Mouse (Mus musculus) heart, postnatal 0 days (tissue): ENCODE data around the gene Gm10273. TPM values are rescaled to one million over a fixed set of nuclear protein-coding genes. Genes with fewer than 3 reads are reported as not detected.

Source experiments
- ATAC-seq: fragments of 200-750 bp; cut with Nextera tagmentation; 2 replicates; pipeline ENCODE4 v1.8.0; 2017; ENCODE audit warnings: low read depth, moderate number of reproducible peaks, moderate library complexity; ENCODE audit not compliant: insufficient read depth
- DNase-seq: peaks from one replicate; pipeline ENCODE4 v3.0.0-alpha.2; 2016; ENCODE audit warnings: low spot score
- H3K27ac ChIP-seq: fragments of 300-500 bp; sonication (generic); 2 replicates; pipeline ENCODE4 v1.5.1; 2014; ENCODE audit warnings: low read depth, mild to moderate bottlenecking
- H3K27me3 ChIP-seq: fragments of 300-500 bp; sonication (generic); 2 replicates; pipeline ENCODE4 v1.6.1; 2014; ENCODE audit warnings: low read length, mixed read lengths; ENCODE audit not compliant: control insufficient read depth, insufficient read depth
- H3K36me3 ChIP-seq: fragments of 300-500 bp; sonication (generic); replicated peaks from 2 replicates; pipeline ENCODE4 v1.6.1; 2014; ENCODE audit warnings: low read length, mixed read lengths; ENCODE audit not compliant: control insufficient read depth, insufficient read depth
- H3K4me1 ChIP-seq: fragments of 300-500 bp; sonication (generic); 2 replicates; pipeline ENCODE4 v1.6.1; 2014; ENCODE audit warnings: antibody characterized with exemption; ENCODE audit not compliant: control insufficient read depth, insufficient read depth
- H3K4me2 ChIP-seq: fragments of 300-500 bp; sonication (generic); 2 replicates; pipeline ENCODE4 v1.6.1; 2014; ENCODE audit warnings: low read depth, mild to moderate bottlenecking, low read length, moderate library complexity
- H3K4me3 ChIP-seq: fragments of 300-500 bp; sonication (generic); 2 replicates; pipeline ENCODE4 v1.5.1; 2014; ENCODE audit warnings: low read depth, low read length
- H3K9ac ChIP-seq: fragments of 300-500 bp; sonication (generic); replicated peaks from 2 replicates; pipeline ENCODE4 v1.6.1; 2014; ENCODE audit warnings: low read depth, low read length, mixed read lengths
- H3K9me3 ChIP-seq: fragments of 300-500 bp; sonication (generic); replicated peaks from 2 replicates; pipeline ENCODE4 v1.6.1; 2016; ENCODE audit warnings: low read length; ENCODE audit not compliant: control insufficient read depth
- CTCF ChIP-seq: IDR thresholded peaks from 2 replicates; pipeline ENCODE4 v1.5.1; 2016; ENCODE audit warnings: antibody characterized with exemption, control low read depth, low read depth
- EP300 ChIP-seq: IDR thresholded peaks from 2 replicates; pipeline ENCODE4 v1.6.1; 2016; ENCODE audit warnings: antibody characterized with exemption, low read depth
- WGBS: fragments of 180-500 bp; shearing (Covaris S2); extraction: QIAGEN DNeasy Blood & Tissue Kit; methylation state at CpG from one replicate; pipeline ENCODE4 v1.1.7; 2014; 5-methylcytosine and 5-hydroxymethylcytosine counted together
- polyA plus RNA-seq: library from polyadenylated mRNA; unstranded; fragments of >200 nt; fragmentation: Nextera tagmentation; extraction: Ambion mirVana; gene quantifications from 2 replicates; pipeline ENCODE4 v1.2.1, GENCODE M21; 2015
- total RNA-seq: library from RNA; depleted of rRNA; stranded (reverse); fragments of >200 nt; gene quantifications from 2 replicates; pipeline ENCODE4 v1.2.3, GENCODE M21; 2014; ENCODE audit warnings: low replicate concordance; rRNA removed

Gene Gm10273
- total and polyA plus RNA-seq, 2 experiments from 2014 or later: 9.5 to 19.2 TPM

DNA sequence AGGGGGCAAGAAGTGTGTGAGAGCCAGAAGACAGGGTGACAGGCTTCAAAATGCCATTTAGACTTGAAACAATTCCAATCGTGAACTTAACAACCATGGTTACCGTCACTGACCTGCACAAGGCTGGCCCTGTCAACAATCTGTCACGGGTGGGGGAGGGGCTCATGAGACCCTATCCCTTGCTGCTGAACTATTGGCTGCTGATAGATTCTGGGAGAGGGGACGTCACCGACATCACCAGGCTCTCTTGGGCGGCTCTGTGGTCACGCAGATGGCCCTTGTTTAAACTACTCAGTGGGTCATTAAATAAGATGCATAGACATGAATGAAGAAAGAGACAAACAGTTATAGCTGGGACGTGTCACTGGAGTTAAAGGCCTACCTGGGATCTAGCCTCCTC, 49.2 kb downstream of the Gm10273 start:
- Histone ChIP-seq H3K27me3 (no peaks in the 10 kb centered on the region), H3K27ac (no peak overlapping the region), H3K36me3 (no peaks in the 10 kb centered on the region), H3K4me1 (peaks cover 28% of the 10 kb centered on the region), H3K9ac (no peak overlapping the region), H3K4me3 (no peak overlapping the region), H3K9me3 (no peaks in the 10 kb centered on the region), H3K4me2 (no peak overlapping the region)
- DNase-seq (no peak), ATAC-seq (no peak)
- WGBS: 56% methylated on average over 8 of the region's 8 CpGs
- TF ChIP-seq EP300 (no peak), CTCF (no peak)

Other genes with a start within 250 kb of the Gm10273 start
- 33.8 and 37.8 TPM in 2 replicates for gene Sept10, start 173.8 kb upstream of the Gm10273 start, total RNA-seq
- 27.8 and 30.3 TPM in 2 replicates for gene Sept10, start 173.8 kb upstream of the Gm10273 start, polyA plus RNA-seq
- gene Sowahc, start 173.7 kb upstream of the Gm10273 start, total RNA-seq: 2.4 TPM in 2 replicates
- 0.97 and 1.2 TPM in 2 replicates for gene Sowahc, start 173.7 kb upstream of the Gm10273 start, polyA plus RNA-seq
- gene P4ha1, start 72.3 kb upstream of the Gm10273 start, total RNA-seq: 26.0 and 28.4 TPM in 2 replicates
- 13.8 and 18.7 TPM in 2 replicates for gene P4ha1, start 72.3 kb upstream of the Gm10273 start, polyA plus RNA-seq
- not detected in 2 replicates for gene Pla2g12b, start 8.0 kb downstream of the Gm10273 start, total RNA-seq
- gene Pla2g12b, start 8.0 kb downstream of the Gm10273 start, polyA plus RNA-seq: 0.20 and 0.29 TPM in 2 replicates
- 6.3 and 8.2 TPM in 2 replicates for gene Oit3, start 46.1 kb downstream of the Gm10273 start, total RNA-seq
- gene Oit3, start 46.1 kb downstream of the Gm10273 start, polyA plus RNA-seq: 3.0 and 3.2 TPM in 2 replicates
- not detected in 2 replicates for gene Gm10322, start 220.4 kb downstream of the Gm10273 start, total RNA-seq
- gene Gm10322, start 220.4 kb downstream of the Gm10273 start, polyA plus RNA-seq: not detected in 2 replicates
- 11.9 and 13.0 TPM in 2 replicates for gene Mcu, start 221.1 kb downstream of the Gm10273 start, total RNA-seq
- gene Mcu, start 221.1 kb downstream of the Gm10273 start, polyA plus RNA-seq: 20.5 and 21.7 TPM in 2 replicates